Mouse (Mus musculus) lung, embryonic 14.5 days (tissue): ENCODE measurements around the gene Amigo1. TPM values are rescaled to one million over a fixed set of nuclear protein-coding genes. Genes with fewer than 3 reads are reported as not detected.

Experiments
- ATAC-seq: fragments of 200-750 bp; cut with Nextera tagmentation; 2 replicates; pipeline ENCODE4 v1.8.0; 2017; ENCODE audit warnings: mild to moderate bottlenecking, moderate TSS enrichment, moderate library complexity; ENCODE audit not compliant: insufficient read depth
- DNase-seq: peaks from one replicate; pipeline ENCODE4 v3.0.0-alpha.2; 2015
- H3K27ac ChIP-seq: fragments of 300-500 bp; sonication (generic); 2 replicates; pipeline ENCODE4 v1.5.1; 2014; ENCODE audit warnings: low read depth, mild to moderate bottlenecking, moderate library complexity
- H3K27me3 ChIP-seq: fragments of 300-500 bp; sonication (generic); 2 replicates; pipeline ENCODE4 v1.6.1; 2014; ENCODE audit warnings: low read length, control low read depth; ENCODE audit not compliant: insufficient read depth
- H3K36me3 ChIP-seq: fragments of 300-500 bp; sonication (generic); 2 replicates; pipeline ENCODE4 v1.6.1; 2014; ENCODE audit warnings: control low read depth; ENCODE audit not compliant: insufficient read depth
- H3K4me1 ChIP-seq: fragments of 300-500 bp; sonication (generic); 2 replicates; pipeline ENCODE4 v1.6.1; 2014; ENCODE audit warnings: antibody characterized with exemption, control low read depth; ENCODE audit not compliant: insufficient read depth
- H3K4me2 ChIP-seq: fragments of 300-500 bp; sonication (generic); 2 replicates; pipeline ENCODE4 v1.6.1; 2014; ENCODE audit warnings: mild to moderate bottlenecking
- H3K4me3 ChIP-seq: fragments of 300-500 bp; sonication (generic); 2 replicates; pipeline ENCODE4 v1.5.1; 2014; ENCODE audit warnings: low read depth, low read length
- H3K9ac ChIP-seq: fragments of 300-500 bp; sonication (generic); 2 replicates; pipeline ENCODE4 v1.6.1; 2014
- H3K9me3 ChIP-seq: fragments of 300-500 bp; sonication (generic); 2 replicates; pipeline ENCODE4 v1.6.1; 2016; ENCODE audit warnings: low read depth, low read length, control low read depth
- CTCF ChIP-seq: IDR thresholded peaks from 2 replicates; pipeline ENCODE4 v1.5.1; 2016; ENCODE audit warnings: antibody characterized with exemption, low read depth
- WGBS: fragments of 180-500 bp; shearing (Covaris S2); extraction: QIAGEN DNeasy Blood & Tissue Kit; methylation state at CpG from one replicate; pipeline ENCODE4 v1.1.7; 2014; 5-methylcytosine and 5-hydroxymethylcytosine counted together
- polyA plus RNA-seq: library from polyadenylated mRNA; unstranded; fragments of >200 nt; fragmentation: Nextera tagmentation; extraction: Ambion mirVana; gene quantifications from 2 replicates; pipeline ENCODE4 v1.2.1, GENCODE M21; 2014

Amigo1 gene
- polyA plus RNA-seq, 1 experiment from 2014 or later, result 2.1 TPM

- peaks cover 3% of the 10 kb centered on the region; the same call in 1 of the 2 replicates for H3K4me1 ChIP-seq
- WGBS, result under 1% methylated on average over 68 of the region's 72 CpGs
- H3K9me3 ChIP-seq, result no peaks in the 10 kb centered on the region
- peak overlapping the region; percentile 91 for H3K27ac ChIP-seq
- peak; percentile 97 for DNase-seq
- H3K9ac ChIP-seq, result peak overlapping the region; percentile 82
- peaks cover 21% of the 10 kb centered on the region for H3K36me3 ChIP-seq
- H3K4me3 ChIP-seq, result peak overlapping the region; percentile 62
- TF ChIP-seq CTCF, result no peak
- peak overlapping the region; percentile 83 for H3K4me2 ChIP-seq
- H3K27me3 ChIP-seq, result no peaks in the 10 kb centered on the region
- peak; percentile 94 for ATAC-seq
Measured at GRCm38 (mm10) chr3:108209946-108210770, 24.0 kb downstream of the Amigo1 start.

GRCm38 (mm10) chr3:108210771-108211139 is 24.6 kb downstream of the Amigo1 start, which contains the start of gene Atxn7l2:
Gene Atxn7l2, minus strand, starts transcription at chr3:108210934.
- Histone ChIP-seq H3K27ac (peak within 1 kb of the TSS; percentile 91), H3K4me1 (peaks cover 3% of the 10 kb centered on the region; the same call in 1 of the 2 replicates), H3K4me2 (peak within 1 kb of the TSS; percentile 83), H3K9ac (peak within 1 kb of the TSS; percentile 82), H3K9me3 (no peaks in the 10 kb centered on the region), H3K27me3 (no peaks in the 10 kb centered on the region), H3K4me3 (peak within 1 kb of the TSS; percentile 62), H3K36me3 (peaks cover 15% of the 10 kb centered on the region)
- DNase-seq (no peak), ATAC-seq (peak; percentile 81)
- WGBS, result under 1% methylated on average over 14 of the region's 14 CpGs
- TF ChIP-seq CTCF, result peak; percentile 67

- no peak for ATAC-seq
- H3K4me2 ChIP-seq, result no peak overlapping the region
Measured at GRCm38 (mm10) chr3:108211845-108212244, 25.7 kb downstream of the Amigo1 start.

GRCm38 (mm10) chr3:108212406-108212805 is 26.3 kb downstream of the Amigo1 start:
- WGBS, result 74% methylated on average over 8 of the region's 8 CpGs
- Histone ChIP-seq H3K4me1 (peaks cover 3% of the 10 kb centered on the region; the same call in 1 of the 2 replicates), H3K4me3 (no peak overlapping the region), H3K27me3 (no peaks in the 10 kb centered on the region), H3K36me3 (peaks cover 2% of the 10 kb centered on the region; the same call in 1 of the 2 replicates), H3K9me3 (no peaks in the 10 kb centered on the region), H3K4me2 (no peak overlapping the region), H3K9ac (no peak overlapping the region), H3K27ac (no peak overlapping the region)
- peak; percentile 30 for TF ChIP-seq CTCF
- ATAC-seq (no peak), DNase-seq (no peak)

More at GRCm38 (mm10) chr3:108211845-108212244, 25.7 kb downstream of the Amigo1 start:
- peaks cover 4% of the 10 kb centered on the region for H3K36me3 ChIP-seq
- no peak overlapping the region for H3K9ac ChIP-seq
- no peaks in the 10 kb centered on the region for H3K27me3 ChIP-seq
- peak; percentile 52 for DNase-seq
- H3K4me3 ChIP-seq, result no peak overlapping the region
- TF ChIP-seq CTCF, result no peak
- no peaks in the 10 kb centered on the region for H3K9me3 ChIP-seq
- WGBS, result 61% methylated on average over 6 of the region's 6 CpGs
- peaks cover 3% of the 10 kb centered on the region; the same call in 1 of the 2 replicates for H3K4me1 ChIP-seq
- no peak overlapping the region for H3K27ac ChIP-seq

GRCm38 (mm10) chr3:108214734-108215133 is 28.6 kb downstream of the Amigo1 start:
- no peak for TF ChIP-seq CTCF
- Histone ChIP-seq H3K9me3 (no peaks in the 10 kb centered on the region), H3K27ac (no peak overlapping the region), H3K4me3 (no peak overlapping the region), H3K36me3 (no peaks in the 10 kb centered on the region), H3K4me1 (no peaks in the 10 kb centered on the region; the same call in 1 of the 2 replicates), H3K9ac (no peak overlapping the region), H3K4me2 (no peak overlapping the region), H3K27me3 (no peaks in the 10 kb centered on the region)
- ATAC-seq, result no peak
- WGBS, result 13% methylated on average over 5 of the region's 5 CpGs
- DNase-seq, result peak; percentile 78

GRCm38 (mm10) chr3:108220661-108221060 is 34.5 kb downstream of the Amigo1 start:
- peaks cover 19% of the 10 kb centered on the region for H3K27me3 ChIP-seq

GRCm38 (mm10) chr3:108225711-108226557 is 39.8 kb downstream of the Amigo1 start:
- peak overlapping the region; percentile 48 for H3K9ac ChIP-seq
- H3K9me3 ChIP-seq, result no peaks in the 10 kb centered on the region
- H3K4me3 ChIP-seq, result peak overlapping the region; percentile 45
- peak overlapping the region; percentile 75 for H3K4me2 ChIP-seq
- no peak for TF ChIP-seq CTCF
- WGBS, result 2% methylated on average over 67 of the region's 67 CpGs
- H3K27ac ChIP-seq, result no peak overlapping the region
- H3K4me1 ChIP-seq, result no peaks in the 10 kb centered on the region
- H3K27me3 ChIP-seq, result peaks cover 40% of the 10 kb centered on the region
- ATAC-seq (peak; percentile 58), DNase-seq (no peak)
- no peaks in the 10 kb centered on the region for H3K36me3 ChIP-seq

More at GRCm38 (mm10) chr3:108220661-108221060, 34.5 kb downstream of the Amigo1 start:
- ATAC-seq (no peak), DNase-seq (no peak)
- Histone ChIP-seq H3K4me2 (no peak overlapping the region), H3K27ac (no peak overlapping the region), H3K9ac (no peak overlapping the region), H3K4me1 (no peaks in the 10 kb centered on the region), H3K9me3 (no peaks in the 10 kb centered on the region), H3K4me3 (no peak overlapping the region), H3K36me3 (no peaks in the 10 kb centered on the region)
- no peak for TF ChIP-seq CTCF
- 75% methylated on average over 3 of the region's 3 CpGs for WGBS
